Mouse (Mus musculus) ES-E14 (cell line): ENCODE results near the gene Sv2c. TPM values are rescaled to one million over a fixed set of nuclear protein-coding genes. Genes with fewer than 3 reads are reported as not detected.

Experiments
- DNase-seq: peaks from one replicate; pipeline ENCODE4 v3.0.0-alpha.2; 2013; ENCODE audit warnings: low read depth, low spot score
- H3K27ac ChIP-seq: 2 replicates; pipeline ENCODE4 v1.5.1; 2012; ENCODE audit warnings: low read depth, mild to moderate bottlenecking, low read length, moderate library complexity, mixed read lengths; ENCODE audit not compliant: poor library complexity, insufficient read depth, severe bottlenecking
- H3K36me3 ChIP-seq: 2 replicates; pipeline ENCODE4 v1.6.1; 2012; ENCODE audit warnings: mild to moderate bottlenecking, low read length, moderate library complexity, mixed read lengths; ENCODE audit not compliant: control insufficient read depth, poor library complexity, insufficient read depth, severe bottlenecking
- H3K4me1 ChIP-seq, 2 experiments: fragments of 150-350 bp in 1 of 2; sonication (generic) in 1 of 2; 2 replicates each; pipeline ENCODE4 v1.6.1; 2012; ENCODE audit warnings: low read length in 2 of 2, mild to moderate bottlenecking in 1 of 2, mixed read lengths in 1 of 2; ENCODE audit not compliant: control insufficient read depth in 2 of 2, insufficient read depth in 2 of 2, poor library complexity in 1 of 2
- H3K4me3 ChIP-seq, 2 experiments: fragments of 150-350 bp in 1 of 2; sonication (generic) in 1 of 2; 2 replicates each; pipeline ENCODE4 v1.5.1; 2012; ENCODE audit warnings: low read length in 2 of 2, low read depth in 1 of 2, mild to moderate bottlenecking in 1 of 2, mixed read lengths in 1 of 2; ENCODE audit not compliant: insufficient read depth in 1 of 2, poor library complexity in 1 of 2, severe bottlenecking in 1 of 2
- H3K9ac ChIP-seq: 2 replicates; pipeline ENCODE4 v1.6.1; 2012; ENCODE audit warnings: low read depth, mild to moderate bottlenecking, low read length, mixed read lengths; ENCODE audit not compliant: poor library complexity, insufficient read depth, severe bottlenecking
- H3K9me3 ChIP-seq: fragments of 150-350 bp; sonication (generic); 2 replicates; pipeline ENCODE4 v1.6.1; 2012; ENCODE audit warnings: low read depth, mild to moderate bottlenecking, low read length; ENCODE audit not compliant: control insufficient read depth, insufficient read depth
- CHD2 ChIP-seq: IDR thresholded peaks from 2 replicates; pipeline ENCODE4 v1.6.1; 2014; ENCODE audit warnings: mild to moderate bottlenecking, low read depth, low read length, inconsistent platforms
- HCFC1 ChIP-seq: IDR thresholded peaks from 2 replicates; pipeline ENCODE4 v1.6.1; 2012; ENCODE audit warnings: low read length, inconsistent platforms, borderline replicate concordance; ENCODE audit not compliant: insufficient read depth
- MAFK ChIP-seq: IDR thresholded peaks from 2 replicates; pipeline ENCODE4 v1.6.1; 2014; ENCODE audit warnings: mild to moderate bottlenecking, low read depth, low read length, inconsistent platforms; ENCODE audit not compliant: insufficient read depth
- ZC3H11A ChIP-seq: IDR thresholded peaks from 2 replicates; pipeline ENCODE4 v1.6.1; 2012; ENCODE audit warnings: low read depth, mild to moderate bottlenecking, inconsistent platforms, low read length, borderline replicate concordance
- ZNF384 ChIP-seq: IDR thresholded peaks from 2 replicates; pipeline ENCODE4 v1.6.1; 2012; ENCODE audit warnings: low read depth, low read length, inconsistent platforms
- in situ Hi-C, 2 experiments: fragments of 600-800 bp; cut with MboI; formaldehyde crosslinking; loops; one replicate each; pipeline ENCODE4 v1.15.1; 2025; ENCODE audit warnings: low sequenced_read_pairs in 2 of 2, inconsistent platforms in 1 of 2; ENCODE audit not compliant: unreplicated experiment in 2 of 2
- total RNA-seq: library from RNA; depleted of rRNA; stranded (reverse); fragments of 300-350 nt; gene quantifications from 2 replicates; pipeline ENCODE4 v1.2.3, GENCODE M21; 2012

Sv2c gene
- total RNA-seq, 1 experiment, result 0.89 TPM

DNA sequence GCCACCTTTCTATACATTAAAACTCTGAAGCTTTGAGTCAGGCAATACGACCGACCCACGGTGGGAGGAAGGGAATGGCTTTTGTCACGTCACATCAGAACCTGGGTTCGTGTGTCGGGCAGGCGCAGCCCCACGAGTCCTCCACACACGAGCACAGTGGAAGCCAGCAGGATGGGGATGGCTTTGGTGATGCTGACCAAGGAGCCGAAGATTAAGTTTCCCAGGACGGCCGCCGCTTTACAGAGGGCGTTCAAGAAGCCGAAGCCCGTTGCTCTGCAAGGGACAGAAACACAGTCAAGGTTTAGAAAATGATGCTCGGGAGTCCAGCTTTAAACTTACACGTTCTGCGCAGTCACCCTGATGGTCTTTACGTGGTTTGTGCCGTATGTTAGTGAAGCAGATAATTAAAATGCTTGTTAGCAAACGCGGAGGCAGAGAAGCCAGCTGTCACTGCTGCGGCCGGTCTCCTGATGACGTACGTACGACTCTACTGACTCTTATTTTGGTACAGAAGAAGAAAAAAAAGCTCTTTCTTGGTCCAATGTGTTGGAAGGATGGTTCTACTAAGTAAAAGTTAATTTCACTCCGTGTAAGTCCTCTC is 171.1 kb downstream of the Sv2c start:
- no peak overlapping the region for H3K9ac ChIP-seq
- in situ Hi-C loops, result loop anchor here in 1 of 2 experiments (25.0 kb wide), 1 partner anchor 399 kb away; no protein-coding TSS in a partner anchor
- no peaks in the 10 kb centered on the region for H3K36me3 ChIP-seq
- no peaks in the 10 kb centered on the region for H3K9me3 ChIP-seq
- H3K4me3 ChIP-seq, result 0 out of 4 replicates have a peak overlapping the region, but pooled peaks of 1 of the 2 experiments have one; percentile 9
- no peak for DNase-seq
- no peak overlapping the region for H3K27ac ChIP-seq
- no peak for TF ChIP-seq HCFC1
- no peak for TF ChIP-seq ZNF384
- no peak for TF ChIP-seq ZC3H11A
- TF ChIP-seq MAFK, result no peak
- no peak for TF ChIP-seq CHD2
- 0 out of 4 replicates have a peak, but pooled peaks cover 0 to 2% of the 10 kb centered on the region in 2 experiments for H3K4me1 ChIP-seq

DNA sequence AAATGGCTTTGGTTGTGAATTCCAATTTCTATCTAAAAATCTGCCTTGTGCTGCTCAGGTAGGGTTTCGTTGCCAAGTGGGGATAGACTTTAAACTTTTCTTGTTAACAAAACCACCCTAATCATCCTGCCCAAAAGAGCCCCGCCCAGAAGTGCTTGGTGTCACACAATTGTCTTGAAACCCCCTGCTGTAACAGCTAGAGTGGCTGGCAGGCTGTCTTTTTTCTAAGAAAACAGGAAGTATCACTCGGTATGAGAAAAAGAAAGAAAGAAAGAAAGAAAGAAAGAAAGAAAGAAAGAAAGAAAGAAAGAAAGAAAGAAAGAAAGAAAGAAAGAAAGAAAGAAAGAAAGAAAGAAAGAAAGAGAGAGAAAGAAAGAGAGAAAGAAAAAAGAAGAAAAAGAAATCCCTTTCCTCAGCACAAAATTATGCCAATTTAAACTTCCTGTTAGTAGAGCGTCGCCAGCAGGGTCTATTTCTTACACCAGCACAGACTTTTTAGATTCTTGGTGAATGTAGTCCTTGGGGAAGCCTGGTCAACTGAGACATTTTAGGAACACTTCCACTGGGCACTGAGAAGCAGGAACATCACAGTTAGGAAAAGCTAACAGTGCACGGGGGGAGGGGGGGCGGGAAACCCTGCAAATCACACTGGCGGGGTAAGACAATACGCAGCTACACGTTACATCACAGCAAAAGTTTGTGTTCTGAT is 171.7 kb downstream of the Sv2c start:
- no peaks in the 10 kb centered on the region for H3K9me3 ChIP-seq
- H3K4me1 ChIP-seq, result 0 out of 4 replicates have a peak, but pooled peaks cover 0 to 2% of the 10 kb centered on the region in 2 experiments
- H3K27ac ChIP-seq, result no peak overlapping the region
- DNase-seq, result no peak
- no peak overlapping the region for H3K4me3 ChIP-seq
- TF ChIP-seq HCFC1 (no peak), ZNF384 (no peak), CHD2 (no peak), MAFK (no peak), ZC3H11A (no peak)
- in situ Hi-C loops, result loop anchor here in 1 of 2 experiments (25.0 kb wide), 1 partner anchor 398 kb away; no protein-coding TSS in a partner anchor
- H3K36me3 ChIP-seq, result no peaks in the 10 kb centered on the region
- no peak overlapping the region for H3K9ac ChIP-seq

DNA sequence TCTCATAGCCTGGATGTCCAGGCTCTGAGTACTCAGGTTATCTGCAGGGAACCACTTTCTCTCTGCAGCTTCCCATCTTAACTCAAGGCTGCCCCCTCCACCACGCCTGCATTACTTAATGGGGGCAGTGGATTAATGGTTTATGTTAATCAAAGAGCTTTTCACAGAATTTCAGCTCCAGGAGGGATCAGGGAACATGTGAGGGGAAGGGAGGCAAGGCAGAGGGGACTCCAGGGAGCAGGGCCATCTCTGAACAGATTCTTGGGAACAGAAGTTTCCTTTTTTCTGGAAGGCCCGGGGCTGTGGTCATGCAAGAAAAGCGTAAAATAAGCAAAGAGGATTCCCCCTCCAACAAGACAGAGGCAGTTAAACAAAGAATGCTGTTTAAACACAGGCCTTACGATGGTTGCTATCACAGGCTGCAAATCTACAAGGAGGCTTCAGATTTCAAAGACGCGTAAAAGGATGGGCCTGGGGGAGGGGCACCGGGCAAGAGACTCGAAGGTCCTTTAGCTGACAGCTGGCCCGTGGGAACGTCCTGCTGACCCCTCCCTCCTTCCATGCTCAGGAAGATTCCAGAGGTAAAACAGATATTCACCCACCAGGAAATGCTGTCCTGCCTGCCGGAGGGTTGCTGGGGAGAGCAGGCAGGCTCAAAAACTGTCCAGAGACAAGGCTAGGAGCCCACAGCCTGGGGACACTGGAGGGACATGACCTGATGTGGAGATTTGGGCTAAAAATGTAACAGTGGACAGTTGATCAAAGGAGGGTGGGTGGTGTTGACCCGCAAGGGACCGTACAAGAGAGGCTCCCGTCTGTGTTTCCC is 172.5 kb downstream of the Sv2c start:
- H3K4me3 ChIP-seq, result no peak overlapping the region
- H3K36me3 ChIP-seq, result no peaks in the 10 kb centered on the region
- H3K9ac ChIP-seq, result no peak overlapping the region
- no peak overlapping the region for H3K27ac ChIP-seq
- H3K9me3 ChIP-seq, result no peaks in the 10 kb centered on the region
- in situ Hi-C loops, result loop anchor here in 1 of 2 experiments (25.0 kb wide), 1 partner anchor 398 kb away; no protein-coding TSS in a partner anchor
- no peak for DNase-seq
- TF ChIP-seq ZC3H11A (no peak), ZNF384 (no peak), CHD2 (no peak), MAFK (no peak), HCFC1 (no peak)
- H3K4me1 ChIP-seq, result 0 out of 4 replicates have a peak, but pooled peaks cover 0 to 2% of the 10 kb centered on the region in 2 experiments

DNA sequence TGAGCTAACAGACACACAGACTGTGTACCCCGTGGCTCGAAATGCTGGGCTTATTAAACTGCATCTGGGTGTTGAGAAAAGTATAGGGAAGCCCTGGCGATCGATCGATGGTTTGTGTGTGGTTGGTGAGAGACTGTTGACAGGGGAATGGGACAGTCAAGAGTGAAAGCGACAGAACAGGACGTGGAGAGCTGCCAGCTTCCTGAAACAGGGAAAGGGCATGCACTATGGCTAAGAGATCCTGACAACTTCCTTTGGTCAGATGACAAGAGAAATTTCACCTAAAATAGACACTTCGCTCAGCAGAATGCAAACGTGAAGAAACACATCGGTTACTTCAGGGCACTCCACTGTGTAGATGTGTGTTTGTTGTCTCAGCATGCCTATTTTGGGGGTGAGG is 175.2 kb downstream of the Sv2c start:
- no peak overlapping the region for H3K27ac ChIP-seq
- TF ChIP-seq HCFC1, result no peak
- no peak for TF ChIP-seq ZC3H11A
- no peak for TF ChIP-seq CHD2
- TF ChIP-seq ZNF384, result no peak
- TF ChIP-seq MAFK, result no peak
- H3K36me3 ChIP-seq, result no peaks in the 10 kb centered on the region
- in situ Hi-C loops, result loop anchor here in 1 of 2 experiments (25.0 kb wide), 1 partner anchor 395 kb away; no protein-coding TSS in a partner anchor
- no peak for DNase-seq
- H3K9me3 ChIP-seq, result no peaks in the 10 kb centered on the region
- H3K9ac ChIP-seq, result no peak overlapping the region
- 0 out of 4 replicates have a peak, but pooled peaks cover 0 to 2% of the 10 kb centered on the region in 2 experiments for H3K4me1 ChIP-seq
- H3K4me3 ChIP-seq, result no peak overlapping the region
